Mouse (Mus musculus) E14TG2a.4 (cell line): Measurements from ENCODE around the gene Mob3a.

Experiments used
- CTCF ChIP-seq: conservative IDR thresholded peaks from 2 replicates; pipeline ENCODE4 v1.5.1; 2014; ENCODE audit warnings: low read length
- NANOG ChIP-seq: IDR thresholded peaks from 2 replicates; pipeline ENCODE4 v1.6.1; 2014; ENCODE audit warnings: borderline replicate concordance, low read length, mixed read lengths
- POU5F1 ChIP-seq: IDR thresholded peaks from 2 replicates; pipeline ENCODE4 v1.6.1; 2014; ENCODE audit warnings: low read length, borderline replicate concordance

GRCm38 (mm10) chr10:80663485-80664196 lies 38.1 kb downstream of the Mob3a start:
- TF ChIP-seq CTCF: no peak
- TF ChIP-seq POU5F1: no peak
- no peak for TF ChIP-seq NANOG
